Mouse (Mus musculus): Measurements from ENCODE around the gene Tbxa2r.
A peak's percentile ranks its signal among the peaks of the same experiment; 100 is the strongest.

Gene Tbxa2r

GRCm38 (mm10) chr10:81321436-81321835, 7.1 kb upstream of the Tbxa2r start:
- DNase-seq, result no peak

- peak in 1 of 2 experiments; percentile 65 for DNase-seq
Measured at GRCm38 (mm10) chr10:81322444-81322843, 6.1 kb upstream of the Tbxa2r start.

- peak in 1 of 2 experiments; percentile 47 for DNase-seq
Measured at GRCm38 (mm10) chr10:81323141-81323775, 5.3 kb upstream of the Tbxa2r start.

GRCm38 (mm10) chr10:81323791-81324530, 4.6 kb upstream of the Tbxa2r start:
- DNase-seq, result no peak

- DNase-seq, result peak in 1 of 2 experiments; percentile 51
Measured at GRCm38 (mm10) chr10:81325176-81325575, 3.4 kb upstream of the Tbxa2r start.

GRCm38 (mm10) chr10:81325781-81326180, 2.8 kb upstream of the Tbxa2r start:
- DNase-seq, result peak in 1 of 2 experiments; percentile 43

GRCm38 (mm10) chr10:81326858-81327257, 1.7 kb upstream of the Tbxa2r start:
- DNase-seq, result peak; percentile 63 to 91

- peak; percentile 58 to 87 for DNase-seq
Measured at GRCm38 (mm10) chr10:81327959-81328358, 572 bp upstream of the Tbxa2r start.

- DNase-seq, result peak in 1 of 2 experiments; percentile 62
Measured at GRCm38 (mm10) chr10:81329194-81329975, 854 bp downstream of the Tbxa2r start.

- DNase-seq, result peak; percentile 67 to 79
Measured at GRCm38 (mm10) chr10:81330007-81330406, 1.5 kb downstream of the Tbxa2r start.

- DNase-seq, result no peak
Measured at GRCm38 (mm10) chr10:81332277-81332676, 3.7 kb downstream of the Tbxa2r start.

GRCm38 (mm10) chr10:81334324-81334723, 5.8 kb downstream of the Tbxa2r start:
- no peak for DNase-seq

- no peak for DNase-seq
Measured at GRCm38 (mm10) chr10:81335393-81336340, 7.1 kb downstream of the Tbxa2r start.

- DNase-seq, result no peak
Measured at GRCm38 (mm10) chr10:81336558-81336957, 8.0 kb downstream of the Tbxa2r start.

GRCm38 (mm10) chr10:81340551-81341332, 12.2 kb downstream of the Tbxa2r start:
- peak in 1 of 2 experiments; percentile 44 for DNase-seq

- DNase-seq, result peak; percentile 74 to 89
Measured at GRCm38 (mm10) chr10:81341333-81341949, 12.9 kb downstream of the Tbxa2r start.

GRCm38 (mm10) chr10:81342686-81343505, 14.4 kb downstream of the Tbxa2r start, which contains the start of gene Gipc3:
Gipc3 (minus strand) TSS chr10:81343266.
- peak in 1 of 2 experiments; percentile 53 for DNase-seq

- peak in 1 of 2 experiments; percentile 60 for DNase-seq
Measured at GRCm38 (mm10) chr10:81344421-81345161, 16.1 kb downstream of the Tbxa2r start.

GRCm38 (mm10) chr10:81345162-81345534, 16.6 kb downstream of the Tbxa2r start:
- DNase-seq, result peak in 1 of 2 experiments; percentile 41

Measured in kidney, postnatal 25 days (tissue).